Mouse (Mus musculus) ES-E14 (cell line): ENCODE data around the gene Klrc2.
"Not testable (repeated sequence)": the region's sequence is repeated elsewhere in the genome, so short reads cannot be mapped to it uniquely, and the experiment has no call there.

Experiments used
- HCFC1 ChIP-seq: IDR thresholded peaks from 2 replicates; pipeline ENCODE4 v1.6.1; 2012; ENCODE audit warnings: low read length, inconsistent platforms, borderline replicate concordance; ENCODE audit not compliant: insufficient read depth
- ZNF384 ChIP-seq: IDR thresholded peaks from 2 replicates; pipeline ENCODE4 v1.6.1; 2012; ENCODE audit warnings: low read depth, low read length, inconsistent platforms

DNA sequence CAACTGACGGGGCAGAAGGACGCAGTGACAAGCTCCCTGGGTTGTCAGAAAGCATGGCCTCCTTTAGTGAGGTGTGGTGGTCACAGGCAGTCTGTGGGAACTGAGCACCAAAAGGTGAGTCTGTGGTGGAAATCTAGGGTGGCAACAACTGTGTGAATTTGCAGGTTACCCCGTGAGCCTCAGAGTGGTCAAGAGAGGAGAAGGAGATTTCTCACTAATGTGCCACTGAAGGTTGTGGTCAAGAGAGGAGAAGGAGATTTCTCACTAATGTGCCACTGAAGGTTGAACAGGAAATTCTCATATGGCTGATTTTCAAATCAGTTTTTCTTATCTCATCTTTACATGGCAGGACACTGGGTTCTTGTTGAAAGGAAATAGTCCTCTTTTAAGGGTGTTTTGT, 812 bp upstream of the Klrc2 start:
- TF ChIP-seq HCFC1, ZNF384: not testable (repeated sequence)
